Mouse (Mus musculus) MEL (cell line): ENCODE measurements at regions not wholly inside any gene's neighbourhood (a gene's known extent, or its start where the extent isn't known, plus 50 kb on each side); places are given as distances from the start of the nearest gene placed in this dataset.

Experiments
- POLR2A ChIP-seq, 2 experiments: IDR thresholded peaks; 2 replicates each; pipeline ENCODE4 v1.6.1; 2011 to 2012; ENCODE audit warnings: low read length in 2 of 2, mild to moderate bottlenecking in 2 of 2, control low read depth in 1 of 2, improper control_type of control experiment in 1 of 2, low read depth in 1 of 2, moderate library complexity in 1 of 2; ENCODE audit not compliant: control insufficient read depth in 1 of 2, insufficient read depth in 1 of 2, poor library complexity in 1 of 2
- USF1 ChIP-seq: IDR thresholded peaks from 2 replicates; pipeline ENCODE4 v1.6.1; 2014; ENCODE audit warnings: low read depth, mild to moderate bottlenecking, inconsistent platforms, low read length, improper control_type of control experiment, moderate library complexity

DNA sequence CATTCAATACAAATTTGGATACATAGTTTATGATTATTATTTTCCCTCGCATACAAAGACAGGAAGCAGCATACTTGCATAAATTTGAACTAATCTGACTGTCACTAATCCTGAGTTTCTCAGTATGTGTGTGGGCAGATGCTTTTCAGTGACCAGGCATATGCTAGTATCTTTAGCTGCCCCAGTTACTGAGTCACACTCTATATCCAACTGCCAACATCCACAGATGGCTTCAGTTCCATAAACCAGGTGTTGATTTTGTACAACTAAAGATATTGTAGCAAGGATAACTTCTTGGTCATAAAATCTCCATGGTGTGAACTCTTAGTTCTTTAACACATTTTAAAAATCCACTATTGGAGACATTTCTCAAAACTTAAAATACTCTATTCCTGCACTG, 929.4 kb upstream of the Cdh10 start:
- TF ChIP-seq POLR2A (IDR thresholded peaks at IDR 0.05; ENCODE audit: control insufficient read depth in 1 of 2, insufficient read depth in 1 of 2, low read depth in 1 of 2, low read length in 2 of 2, poor library complexity in 1 of 2) (no peak), USF1 (no peak)
